In genomic region chr19:3853891-3854290, GRCm38 (mm10) we compare ENCODE assay signal across 9 mouse cellular contexts. TPM values are rescaled to one million over a fixed set of nuclear protein-coding genes. Genes with fewer than 3 reads are reported as not detected.
DNase-seq lines count a peak whose midpoint lies in the region; ATAC-seq lines count a peak whose summit lies in the region.
"Had no signal": no experiment of that assay in that cellular context is flagged by ENCODE, and none has a peak within 500 bp of the region (broad histone marks: within the 10 kb centered on the region; RNA-seq: fewer than 3 reads in every experiment).

No protein-coding gene starts in this region.

- no peak overlapping the region for H3K27ac ChIP-seq in heart, embryonic 15.5 days
- H3K27ac ChIP-seq in liver, embryonic 11.5 days (ENCODE audit: low read depth, low read length): no peak overlapping the region

- H3K27me3 ChIP-seq in heart, embryonic 15.5 days: no peaks in the 10 kb centered on the region
- H3K27me3 ChIP-seq in liver, embryonic 11.5 days (replicated peaks; ENCODE audit: control insufficient read depth, insufficient read depth, low read length): no peaks in the 10 kb centered on the region

- H3K9me3 ChIP-seq in heart, embryonic 15.5 days (replicated peaks): no peaks in the 10 kb centered on the region
- no peaks in the 10 kb centered on the region for H3K9me3 ChIP-seq in liver, embryonic 11.5 days (ENCODE audit: control insufficient read depth, low read length)
- H3K9me3 ChIP-seq: G1E had no signal

- no peak for DNase-seq in heart, adult 9 months (ENCODE audit: low spot score in 2 of 2)
- DNase-seq in right cerebral cortex, postnatal 14 days: peak; percentile 23
- DNase-seq in right cerebral cortex, postnatal 36 days (ENCODE audit: low spot score in 2 of 2): no peak
- no peak for DNase-seq in liver, embryonic 11.5 days (ENCODE audit: low spot score)
- DNase-seq in embryo, embryonic 10.5 days (ENCODE audit: low spot score): no peak
- no peak for DNase-seq in frontal cortex, postnatal 10 days (ENCODE audit: low spot score in 2 of 2)
- DNase-seq in gastrocnemius, postnatal 4 days (ENCODE audit: low spot score in 2 of 2): no peak

- H3K4me2 ChIP-seq in heart, embryonic 15.5 days: peak overlapping the region; percentile 94; the same call in 1 of the 2 replicates
- H3K4me2 ChIP-seq in liver, embryonic 11.5 days: peak overlapping the region; percentile 85

- H3K4me1 ChIP-seq in heart, embryonic 15.5 days (replicated peaks): peaks cover 36% of the 10 kb centered on the region
- peaks cover 20% of the 10 kb centered on the region for H3K4me1 ChIP-seq in liver, embryonic 11.5 days (replicated peaks; ENCODE audit: control insufficient read depth, insufficient read depth, low read length)

- no peak overlapping the region for H3K4me3 ChIP-seq in heart, embryonic 15.5 days
- no peak overlapping the region for H3K4me3 ChIP-seq in liver, embryonic 11.5 days (ENCODE audit: low read depth, low read length)

- 80% methylated on average over 1 of the region's 1 CpGs for WGBS in heart, embryonic 15.5 days
- 86% methylated on average over 1 of the region's 1 CpGs for WGBS in liver, embryonic 11.5 days

- H3K9ac ChIP-seq in heart, embryonic 15.5 days: no peak overlapping the region
- no peak overlapping the region for H3K9ac ChIP-seq in liver, embryonic 11.5 days (ENCODE audit: low read depth, low read length)

- no peaks in the 10 kb centered on the region for H3K36me3 ChIP-seq in heart, embryonic 15.5 days
- no peaks in the 10 kb centered on the region for H3K36me3 ChIP-seq in liver, embryonic 11.5 days (ENCODE audit: control insufficient read depth, insufficient read depth, low read length)

- no peak for ATAC-seq in heart, embryonic 15.5 days (replicated peaks; ENCODE audit: insufficient number of reproducible peaks, insufficient read depth, low FRiP score, low read depth)
- no peak for ATAC-seq in liver, embryonic 11.5 days (replicated peaks; ENCODE audit: low FRiP score)

RNA-seq across cellular contexts. Expression of gene Chka, which starts 2.3 kb away (rescaled TPM):
- polyA plus RNA-seq in heart, embryonic 15.5 days (2015; fragmentation: Nextera tagmentation; extraction: Ambion mirVana): 24.9 and 32.0 TPM in 2 replicates
- 35.4 and 37.5 TPM in 2 replicates for polyA plus RNA-seq in liver, embryonic 11.5 days (2014; fragmentation: Nextera tagmentation; extraction: Ambion mirVana)
- 10 to 100 TPM; 13.6 to 14.9 TPM for total RNA-seq in gastrocnemius, postnatal 4 days (2021)

RNA-seq across cellular contexts. Expression of gene Tcirg1, which starts 53.0 kb away (rescaled TPM):
- polyA plus RNA-seq in heart, embryonic 15.5 days (2015; fragmentation: Nextera tagmentation; extraction: Ambion mirVana): 24.9 and 39.6 TPM in 2 replicates
- polyA plus RNA-seq in liver, embryonic 11.5 days (2014; fragmentation: Nextera tagmentation; extraction: Ambion mirVana): 39.8 and 42.8 TPM in 2 replicates
- 10 to 100 TPM; 25.9 to 34.5 TPM for total RNA-seq in gastrocnemius, postnatal 4 days (2021)

RNA-seq across cellular contexts. Expression of gene Ndufs8, which starts 58.7 kb away (rescaled TPM):
- polyA plus RNA-seq in heart, embryonic 15.5 days (2015; fragmentation: Nextera tagmentation; extraction: Ambion mirVana): 371 and 387 TPM in 2 replicates
- 278 and 287 TPM in 2 replicates for polyA plus RNA-seq in liver, embryonic 11.5 days (2014; fragmentation: Nextera tagmentation; extraction: Ambion mirVana)
- 100 to 1,000 TPM; 182 to 186 TPM for total RNA-seq in gastrocnemius, postnatal 4 days (2021)
